Mouse (Mus musculus) neural tube, embryonic 11.5 days (tissue): Measurements from ENCODE around the gene Taf1d. TPM values are rescaled to one million over a fixed set of nuclear protein-coding genes. Genes with fewer than 3 reads are reported as not detected.
"Not testable (repeated sequence)": the region's sequence is repeated elsewhere in the genome, so short reads cannot be mapped to it uniquely, and the experiment has no call there.

ENCODE experiments used
- ATAC-seq: fragments of 200-750 bp; cut with Nextera tagmentation; 2 replicates; pipeline ENCODE4 v1.8.0; 2017; ENCODE audit warnings: moderate number of reproducible peaks, mild to moderate bottlenecking, moderate TSS enrichment, moderate library complexity; ENCODE audit not compliant: insufficient read depth, low FRiP score, low TSS enrichment
- DNase-seq: peaks from one replicate; pipeline ENCODE4 v3.0.0-alpha.2; 2015; ENCODE audit warnings: low spot score
- H3K27ac ChIP-seq: fragments of 300-500 bp; sonication (generic); 2 replicates; pipeline ENCODE4 v1.5.1; 2014; ENCODE audit warnings: low read depth, mild to moderate bottlenecking, low read length
- H3K27me3 ChIP-seq: fragments of 300-500 bp; sonication (generic); 2 replicates; pipeline ENCODE4 v1.6.1; 2014; ENCODE audit warnings: mild to moderate bottlenecking, low read length, mixed read lengths; ENCODE audit not compliant: control insufficient read depth, insufficient read depth
- H3K36me3 ChIP-seq: fragments of 300-500 bp; sonication (generic); 2 replicates; pipeline ENCODE4 v1.6.1; 2014; ENCODE audit warnings: mild to moderate bottlenecking, low read length, moderate library complexity, mixed read lengths; ENCODE audit not compliant: control insufficient read depth, insufficient read depth
- H3K4me1 ChIP-seq: fragments of 300-500 bp; sonication (generic); 2 replicates; pipeline ENCODE4 v1.6.1; 2014; ENCODE audit warnings: low read length, mixed read lengths; ENCODE audit not compliant: control insufficient read depth, insufficient read depth
- H3K4me2 ChIP-seq: fragments of 300-500 bp; sonication (generic); 2 replicates; pipeline ENCODE4 v1.6.1; 2014; ENCODE audit warnings: low read depth, mild to moderate bottlenecking, moderate library complexity
- H3K4me3 ChIP-seq: fragments of 300-500 bp; sonication (generic); 2 replicates; pipeline ENCODE4 v1.5.1; 2014; ENCODE audit warnings: low read depth, low read length
- H3K9ac ChIP-seq: fragments of 300-500 bp; sonication (generic); 2 replicates; pipeline ENCODE4 v1.6.1; 2014; ENCODE audit warnings: mild to moderate bottlenecking, low read length
- H3K9me3 ChIP-seq: fragments of 300-500 bp; sonication (generic); 2 replicates; pipeline ENCODE4 v1.6.1; 2016; ENCODE audit warnings: low read length; ENCODE audit not compliant: control insufficient read depth
- WGBS: fragments of 180-500 bp; shearing (Covaris S2); extraction: QIAGEN DNeasy Blood & Tissue Kit; methylation state at CpG from one replicate; pipeline ENCODE4 v1.1.7; 2014; 5-methylcytosine and 5-hydroxymethylcytosine counted together
- polyA plus RNA-seq: library from polyadenylated mRNA; unstranded; fragments of >200 nt; fragmentation: Nextera tagmentation; extraction: Ambion mirVana; gene quantifications from 2 replicates; pipeline ENCODE4 v1.2.1, GENCODE M21; 2014

Taf1d gene
- polyA plus RNA-seq, 1 experiment from 2014 or later, result 59.7 TPM

DNA sequence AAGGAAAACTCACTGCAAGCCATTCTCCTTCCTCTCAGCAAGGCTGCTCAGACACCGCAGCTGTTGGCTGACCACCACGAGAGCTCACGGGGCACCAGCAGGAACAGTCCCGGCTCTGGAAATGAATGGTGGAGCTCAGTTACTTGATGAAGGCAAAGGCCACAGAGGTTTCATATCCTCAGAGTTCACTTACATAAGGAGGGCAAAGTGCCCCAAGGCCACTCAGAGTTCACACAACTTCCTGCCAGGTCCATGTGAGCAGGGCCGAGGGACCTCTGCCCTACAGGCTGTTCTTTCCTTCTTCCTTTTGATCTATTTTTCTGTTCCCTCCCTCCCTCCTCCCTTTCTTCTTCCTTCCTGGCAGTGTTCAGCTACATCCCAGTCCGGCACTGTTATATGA, 4.6 kb upstream of the Taf1d start:
- DNase-seq, result no peak
- Histone ChIP-seq H3K4me3 (no peak overlapping the region), H3K9me3 (no peaks in the 10 kb centered on the region), H3K36me3 (no peaks in the 10 kb centered on the region), H3K9ac (no peak overlapping the region), H3K4me1 (no peaks in the 10 kb centered on the region), H3K27ac (no peak overlapping the region), H3K27me3 (no peaks in the 10 kb centered on the region), H3K4me2 (no peak overlapping the region)
- no peak for ATAC-seq
- 62% methylated on average over 6 of the region's 6 CpGs for WGBS

DNA sequence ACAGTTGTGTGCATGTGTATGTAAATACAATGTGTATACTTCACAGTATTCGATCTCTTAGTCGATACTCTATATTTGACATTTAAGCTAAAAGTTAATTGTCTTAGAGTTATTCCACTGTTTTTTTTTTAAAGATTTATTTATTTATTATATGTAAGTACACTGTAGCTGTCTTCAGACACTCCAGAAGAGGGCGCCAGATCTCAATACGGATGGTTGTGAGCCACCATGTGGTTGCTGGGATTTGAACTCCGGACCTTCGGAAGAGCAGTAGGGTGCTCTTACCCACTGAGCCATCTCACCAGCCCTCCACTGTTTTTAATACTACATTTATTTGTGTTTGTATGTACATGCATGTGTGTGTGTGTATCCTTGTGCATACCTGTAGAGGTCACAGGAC, 4.0 kb upstream of the Taf1d start:
- not testable (repeated sequence) for ATAC-seq, DNase-seq, H3K36me3 ChIP-seq, H3K4me3 ChIP-seq, H3K27ac ChIP-seq, H3K9ac ChIP-seq, H3K27me3 ChIP-seq, H3K9me3 ChIP-seq, H3K4me1 ChIP-seq, H3K4me2 ChIP-seq
- WGBS, result 86% methylated on average over 6 of the region's 6 CpGs

DNA sequence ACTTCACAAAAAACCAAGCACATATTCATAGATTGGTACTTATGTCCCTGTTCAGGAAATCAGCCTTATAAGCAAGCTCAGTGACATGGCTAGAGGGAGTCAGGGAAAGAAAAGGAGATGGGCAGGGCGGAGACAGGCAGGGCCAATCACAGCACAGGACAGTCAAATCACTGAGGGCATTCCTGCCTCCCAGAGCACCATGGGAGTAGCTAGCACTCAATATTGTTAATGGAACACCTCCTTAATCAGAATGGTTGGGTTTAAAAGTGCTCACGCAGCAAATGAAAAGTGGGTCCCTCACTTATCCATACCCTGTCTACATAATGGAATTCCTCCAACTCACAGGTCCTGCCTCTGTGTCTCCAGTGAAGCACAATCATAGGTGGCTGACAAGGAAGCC, 3.1 kb upstream of the Taf1d start:
- H3K4me2 ChIP-seq, result no peak overlapping the region
- no peaks in the 10 kb centered on the region for H3K27me3 ChIP-seq
- ATAC-seq (no peak), DNase-seq (no peak)
- 0 out of 2 replicates have a peak, but pooled peaks cover 2% of the 10 kb centered on the region for H3K36me3 ChIP-seq
- no peak overlapping the region for H3K4me3 ChIP-seq
- 79% methylated on average over 2 of the region's 2 CpGs for WGBS
- H3K9me3 ChIP-seq, result no peaks in the 10 kb centered on the region
- H3K9ac ChIP-seq, result no peak overlapping the region
- peaks cover 11% of the 10 kb centered on the region; the same call in 1 of the 2 replicates for H3K4me1 ChIP-seq
- H3K27ac ChIP-seq, result no peak overlapping the region

DNA sequence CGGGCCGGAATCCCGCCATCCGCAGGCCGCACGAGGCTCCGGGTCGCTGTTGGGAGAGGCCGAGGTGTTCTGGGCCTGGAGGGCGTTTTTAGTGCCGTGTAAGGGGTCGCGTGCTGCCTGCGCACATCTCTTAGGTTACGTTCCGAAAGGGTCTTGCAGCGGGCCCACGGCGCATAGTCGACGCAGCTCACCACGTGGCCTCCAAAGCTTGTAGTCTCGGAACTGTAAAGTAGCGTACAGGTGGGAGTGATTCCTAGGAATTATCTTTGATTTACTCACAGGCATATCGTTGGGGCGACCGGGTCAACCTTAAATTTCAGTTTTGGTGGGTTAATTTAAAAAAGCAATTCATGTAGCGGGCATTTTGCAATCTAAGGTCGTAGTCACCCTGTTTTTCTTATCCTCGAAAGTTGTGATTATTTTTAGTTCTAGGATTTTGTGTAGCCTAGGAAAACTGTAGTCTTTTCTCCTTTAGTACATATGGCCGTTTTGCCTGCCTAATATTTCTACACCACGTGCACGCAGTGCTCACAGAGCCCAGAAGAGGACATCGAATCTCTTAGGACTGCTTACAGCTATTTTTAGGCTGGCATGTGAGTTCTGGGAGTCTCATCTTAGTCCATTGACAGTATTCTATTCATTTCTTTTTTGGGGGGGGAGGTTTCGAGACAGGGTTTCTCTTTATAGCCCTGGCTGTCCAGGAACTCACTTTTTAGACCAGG, 545 bp downstream of the Taf1d start, which contains the start of gene 4931406C07Rik:
4931406C07Rik (minus strand) TSS at position 51 of the 722 bp plus-strand sequence.
- peak within 1 kb of the TSS; percentile 92 for H3K9ac ChIP-seq
- WGBS, result under 1% methylated on average over 35 of the region's 35 CpGs
- DNase-seq, result no peak

DNA sequence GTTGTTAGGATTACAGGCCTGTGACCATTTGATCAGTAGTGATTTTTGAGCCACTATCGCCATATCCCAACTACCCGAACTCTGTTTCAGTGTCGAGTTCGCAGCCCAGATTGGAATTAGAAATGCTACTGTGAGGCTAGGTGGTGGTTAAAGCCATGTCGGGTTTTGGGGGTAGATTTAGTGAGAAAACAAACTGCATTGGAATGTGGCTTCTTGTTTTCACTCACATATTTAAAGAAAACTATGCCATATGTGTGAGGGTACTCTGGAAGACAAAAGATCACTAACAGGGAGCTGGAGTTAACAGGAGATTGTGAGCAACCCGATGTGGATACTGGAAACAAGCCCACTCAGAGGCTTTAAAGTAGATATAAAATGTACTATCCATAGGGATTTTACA, 1.2 kb downstream of the Taf1d start:
- peak overlapping the region; percentile 76 for H3K4me2 ChIP-seq
- DNase-seq (no peak), ATAC-seq (no peak)
- no peak overlapping the region for H3K27ac ChIP-seq
- WGBS, result 10% methylated on average over 6 of the region's 6 CpGs
- peak overlapping the region; percentile 84 for H3K4me3 ChIP-seq
- H3K4me1 ChIP-seq, result peaks cover 15% of the 10 kb centered on the region; the same call in 1 of the 2 replicates
- peaks cover 10% of the 10 kb centered on the region for H3K36me3 ChIP-seq
- H3K9me3 ChIP-seq, result no peaks in the 10 kb centered on the region
- H3K27me3 ChIP-seq, result no peaks in the 10 kb centered on the region
- peak overlapping the region; percentile 92 for H3K9ac ChIP-seq

More for the DNA sequence above, 545 bp downstream of the Taf1d start, which contains the start of gene 4931406C07Rik:
- H3K27me3 ChIP-seq, result no peaks in the 10 kb centered on the region
- peak within 1 kb of the TSS; percentile 76 for H3K4me2 ChIP-seq
- ATAC-seq, result peak; percentile 88
- peaks cover 15% of the 10 kb centered on the region; the same call in 1 of the 2 replicates for H3K4me1 ChIP-seq
- peaks cover 7% of the 10 kb centered on the region for H3K36me3 ChIP-seq
- peak within 1 kb of the TSS; percentile 84 for H3K4me3 ChIP-seq
- no peaks in the 10 kb centered on the region for H3K9me3 ChIP-seq
- peak within 1 kb of the TSS; percentile 88 for H3K27ac ChIP-seq

DNA sequence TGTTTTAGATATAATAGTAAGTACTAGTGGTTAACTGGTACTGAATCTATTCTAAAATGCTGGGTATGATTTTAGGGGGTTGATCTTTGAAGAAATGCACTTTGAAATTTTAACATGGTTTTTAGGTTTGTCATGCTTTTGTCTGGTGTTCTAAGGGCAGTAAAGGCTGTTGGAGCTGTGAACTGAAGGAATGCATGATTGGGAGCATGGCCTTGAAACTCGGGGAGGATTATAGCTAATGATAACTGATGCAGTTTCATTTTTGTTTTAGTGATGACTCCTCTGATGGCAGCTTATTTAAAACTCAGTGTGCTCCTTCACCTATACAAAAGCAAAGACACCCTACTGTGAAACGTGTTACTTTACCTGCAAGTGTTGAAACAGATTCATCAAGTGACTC, 2.2 kb downstream of the Taf1d start:
- Histone ChIP-seq H3K4me3 (no peak overlapping the region), H3K4me2 (0 out of 2 replicates have a peak overlapping the region, but pooled peaks have one; percentile 6), H3K27ac (no peak overlapping the region), H3K9ac (no peak overlapping the region), H3K4me1 (peaks cover 15% of the 10 kb centered on the region; the same call in 1 of the 2 replicates), H3K9me3 (no peaks in the 10 kb centered on the region), H3K36me3 (peaks cover 13% of the 10 kb centered on the region), H3K27me3 (no peaks in the 10 kb centered on the region)
- ATAC-seq (no peak), DNase-seq (no peak)
- 76% methylated on average over 2 of the region's 2 CpGs for WGBS

DNA sequence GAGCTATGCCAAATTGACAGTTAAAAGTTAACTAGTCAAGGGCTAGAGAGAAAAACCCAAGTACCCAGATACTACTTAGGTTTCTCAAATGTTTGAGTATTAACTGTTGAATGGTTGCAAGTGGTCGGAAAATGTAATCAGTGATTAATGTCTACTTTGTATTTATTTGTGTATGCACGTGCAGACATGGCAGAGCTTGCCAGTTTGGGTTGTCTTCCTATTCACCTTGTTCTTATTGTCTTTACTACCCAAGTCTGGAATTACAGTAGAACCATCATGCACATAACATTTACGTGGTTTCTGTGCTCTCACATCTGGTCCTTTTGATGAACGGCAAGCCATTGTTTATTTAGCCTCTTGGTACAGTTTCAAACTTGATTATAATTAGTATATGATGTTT, 3.4 kb downstream of the Taf1d start:
- WGBS, result 81% methylated on average over 4 of the region's 4 CpGs
- Histone ChIP-seq H3K4me1 (peaks cover 15% of the 10 kb centered on the region; the same call in 1 of the 2 replicates), H3K9ac (no peak overlapping the region), H3K36me3 (peaks cover 22% of the 10 kb centered on the region), H3K4me2 (peak overlapping the region; percentile 10; the same call in 1 of the 2 replicates), H3K4me3 (no peak overlapping the region), H3K27me3 (no peaks in the 10 kb centered on the region), H3K27ac (no peak overlapping the region), H3K9me3 (no peaks in the 10 kb centered on the region)
- DNase-seq (no peak), ATAC-seq (no peak)

DNA sequence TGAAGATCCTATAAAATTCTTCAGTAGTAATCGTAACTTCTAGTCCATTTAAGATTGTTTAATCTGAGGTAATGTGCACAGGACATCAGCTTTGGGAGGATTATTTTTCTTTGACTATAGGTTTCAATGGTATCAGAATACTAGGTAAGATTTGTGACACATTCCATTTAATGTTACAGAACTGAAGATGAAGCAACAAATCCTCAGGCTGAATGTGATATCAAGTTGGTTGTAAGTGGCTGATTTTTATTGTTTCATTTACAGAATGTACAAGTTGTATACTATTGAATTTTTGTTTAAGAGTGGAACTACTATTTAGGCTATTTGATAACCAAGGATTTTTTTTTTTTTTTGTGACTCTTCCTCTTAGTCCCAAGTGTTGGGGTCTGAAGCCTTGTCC, 4.2 kb downstream of the Taf1d start:
- Histone ChIP-seq H3K9ac (no peak overlapping the region), H3K27ac (no peak overlapping the region), H3K27me3 (no peaks in the 10 kb centered on the region), H3K9me3 (no peaks in the 10 kb centered on the region), H3K4me3 (no peak overlapping the region), H3K4me2 (no peak overlapping the region), H3K36me3 (peaks cover 28% of the 10 kb centered on the region), H3K4me1 (peaks cover 15% of the 10 kb centered on the region; the same call in 1 of the 2 replicates)
- no peak for ATAC-seq
- 94% methylated on average over 1 of the region's 1 CpGs for WGBS
- DNase-seq, result no peak
